Comparison of ENCODE assay signal across 9 mouse cellular contexts in genomic region chr4:96553133-96553819, GRCm38 (mm10). TPM values are rescaled to one million over a fixed set of nuclear protein-coding genes. Genes with fewer than 3 reads are reported as not detected.
DNase-seq lines count a peak whose midpoint lies in the region; ATAC-seq and TF ChIP-seq lines count a peak whose summit lies in the region.
"Had no signal": no experiment of that assay in that cellular context is flagged by ENCODE, and none has a peak within 500 bp of the region (broad histone marks: within the 10 kb centered on the region; RNA-seq: fewer than 3 reads in every experiment).

Gene Cyp2j6 (minus strand): TSS chr4:96553661.

- peak within 1 kb of the TSS; percentile 74 for H3K4me2 ChIP-seq in forebrain, postnatal 0 days (ENCODE audit: low read depth)
- H3K4me2 ChIP-seq in liver, embryonic 15.5 days, result peak within 1 kb of the TSS; percentile 57
- H3K4me2 ChIP-seq in neural tube, embryonic 12.5 days (replicated peaks), result peak within 1 kb of the TSS; percentile 62

- intact Hi-C loops in heart, postnatal 14 days (cut with DNase I), result loop anchor here (5.0 kb wide), 1 partner anchor 39 kb away; the partner anchor contains the start of gene Cyp2j9

- peak within 1 kb of the TSS; percentile 76 for H3K4me3 ChIP-seq in E14TG2a.4 (replicated peaks; ENCODE audit: low read length)
- H3K4me3 ChIP-seq in forebrain, postnatal 0 days (ENCODE audit: low read depth, low read length), result peak within 1 kb of the TSS; percentile 52
- H3K4me3 ChIP-seq in liver, embryonic 15.5 days (replicated peaks), result peak within 1 kb of the TSS; percentile 46
- H3K4me3 ChIP-seq in neural tube, embryonic 12.5 days, result peak within 1 kb of the TSS; percentile 40

- peaks cover 10% of the 10 kb centered on the region for H3K4me1 ChIP-seq in E14TG2a.4 (replicated peaks; ENCODE audit: low read depth, low read length)
- H3K4me1 ChIP-seq in forebrain, postnatal 0 days (ENCODE audit: insufficient read depth), result 0 out of 2 replicates have a peak, but pooled peaks cover 4% of the 10 kb centered on the region
- no peaks in the 10 kb centered on the region for H3K4me1 ChIP-seq in liver, embryonic 15.5 days (replicated peaks)
- H3K4me1 ChIP-seq in neural tube, embryonic 12.5 days, result no peaks in the 10 kb centered on the region

- no peaks in the 10 kb centered on the region for H3K9me3 ChIP-seq in E14TG2a.4 (ENCODE audit: low read length)
- H3K9me3 ChIP-seq in forebrain, postnatal 0 days (ENCODE audit: low read length), result no peaks in the 10 kb centered on the region
- no peaks in the 10 kb centered on the region for H3K9me3 ChIP-seq in liver, embryonic 15.5 days (replicated peaks)
- H3K9me3 ChIP-seq in neural tube, embryonic 12.5 days, result no peaks in the 10 kb centered on the region

- H3K27ac ChIP-seq in forebrain, postnatal 0 days (ENCODE audit: low read depth, low read length), result peak within 1 kb of the TSS; percentile 46; the same call in 1 of the 2 replicates
- H3K27ac ChIP-seq in liver, embryonic 15.5 days (replicated peaks), result no peak within 1 kb of the TSS
- no peak within 1 kb of the TSS for H3K27ac ChIP-seq in neural tube, embryonic 12.5 days

- H3K36me3 ChIP-seq in E14TG2a.4 (ENCODE audit: insufficient read depth, low read length), result no peaks in the 10 kb centered on the region
- no peaks in the 10 kb centered on the region for H3K36me3 ChIP-seq in forebrain, postnatal 0 days (ENCODE audit: insufficient read depth)
- no peaks in the 10 kb centered on the region for H3K36me3 ChIP-seq in liver, embryonic 15.5 days (replicated peaks)
- H3K36me3 ChIP-seq in neural tube, embryonic 12.5 days, result no peaks in the 10 kb centered on the region

- WGBS in forebrain, postnatal 0 days, result 4% methylated on average over 16 of the region's 16 CpGs
- 2% methylated on average over 16 of the region's 16 CpGs for WGBS in liver, embryonic 15.5 days (ENCODE audit: insufficient replicate concordance)
- WGBS in neural tube, embryonic 12.5 days, result 8% methylated on average over 16 of the region's 16 CpGs

- peak; percentile 5 to 7 for DNase-seq in cerebellum, adult 18-20 months
- peak; percentile 72 for DNase-seq in forebrain, postnatal 0 days
- DNase-seq in heart, postnatal 14 days, result peak; percentile 40 to 58
- DNase-seq in kidney, postnatal 4 days, result peak; percentile 48 to 67
- peak; percentile 18 to 45 for DNase-seq in urinary bladder, postnatal 36 days (ENCODE audit: low spot score in 2 of 2)

- H3K9ac ChIP-seq in forebrain, postnatal 0 days, result peak within 1 kb of the TSS; percentile 66
- no peak within 1 kb of the TSS for H3K9ac ChIP-seq in liver, embryonic 15.5 days
- H3K9ac ChIP-seq in neural tube, embryonic 12.5 days, result peak within 1 kb of the TSS; percentile 52

- peak; percentile 97 for ATAC-seq in forebrain, postnatal 0 days
- ATAC-seq in liver, embryonic 15.5 days (ENCODE audit: insufficient read depth), result peak; percentile 34; the same call in 1 of the 2 replicates
- peak; percentile 87 for ATAC-seq in neural tube, embryonic 12.5 days (ENCODE audit: low FRiP score, low read depth)
- ATAC-seq: Patski had no signal

- no peaks in the 10 kb centered on the region for H3K27me3 ChIP-seq in E14TG2a.4 (ENCODE audit: insufficient read depth, low read length)
- H3K27me3 ChIP-seq in forebrain, postnatal 0 days (ENCODE audit: insufficient read depth, low read length), result no peaks in the 10 kb centered on the region
- H3K27me3 ChIP-seq in liver, embryonic 15.5 days, result no peaks in the 10 kb centered on the region
- H3K27me3 ChIP-seq in neural tube, embryonic 12.5 days (replicated peaks), result no peaks in the 10 kb centered on the region
- H3K27me3 ChIP-seq: Patski had no signal

- no peak for TF ChIP-seq CTCF in E14TG2a.4 (conservative IDR thresholded peaks at IDR 0.05; ENCODE audit: low read length)
- TF ChIP-seq CTCF in forebrain, postnatal 0 days (IDR thresholded peaks at IDR 0.05; ENCODE audit: low read depth), result no peak

RNA-seq across cellular contexts. Expression of gene Cyp2j6, which starts in this region (rescaled TPM):
- total RNA-seq in forebrain, postnatal 0 days (2014; rRNA removed), result 9.0 and 9.3 TPM in 2 replicates
- polyA plus RNA-seq in forebrain, postnatal 0 days (2015; fragmentation: Nextera tagmentation; extraction: Ambion mirVana), result 7.2 and 7.5 TPM in 2 replicates
- total RNA-seq in heart, postnatal 14 days (2021), result 1 to 10 TPM; 3.7 to 4.8 TPM
- 1.2 and 1.6 TPM in 2 replicates for polyA plus RNA-seq in liver, embryonic 15.5 days (2015; fragmentation: Nextera tagmentation; extraction: Ambion mirVana)
- 6.6 and 6.7 TPM in 2 replicates for polyA plus RNA-seq in neural tube, embryonic 12.5 days (2016; fragmentation: Nextera tagmentation; extraction: Ambion mirVana)

Comparison
In these comparisons a context has a peak if more than half of its experiments do, and no peak if none do; other contexts are left out.
1. DNase-seq: peak in every context shown above with its lines; median percentile 72 in forebrain, postnatal 0 days; 58 in kidney, postnatal 4 days; 49 in heart, postnatal 14 days; 32 in urinary bladder, postnatal 36 days; 6 in cerebellum, adult 18-20 months.
2. ATAC-seq: peak in every context shown above with its lines; median percentile 97 in forebrain, postnatal 0 days; 87 in neural tube, embryonic 12.5 days; 34 in liver, embryonic 15.5 days.